Mouse (Mus musculus): ENCODE data around the gene Rgs14.

DNA sequence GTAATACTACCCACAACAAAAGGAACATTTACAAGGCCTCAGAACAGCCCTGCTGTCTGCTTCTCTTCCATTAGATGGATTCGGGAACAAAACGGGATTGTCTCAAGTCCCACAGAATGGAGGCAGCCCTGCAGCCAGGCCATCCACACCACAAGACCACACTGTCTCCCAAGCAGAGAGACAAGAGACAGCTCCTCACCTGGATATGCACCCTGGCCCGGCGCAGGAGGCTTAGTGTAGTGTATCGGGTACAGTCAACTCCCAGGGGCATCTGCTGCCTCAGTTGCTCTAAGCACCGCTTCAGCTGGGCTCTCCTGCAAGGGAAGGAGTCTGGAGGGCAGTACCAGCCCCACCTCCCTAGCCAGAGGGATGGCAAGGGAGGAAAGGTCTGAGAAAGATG, 41.4 kb upstream of the Rgs14 start:
- no peak for TF ChIP-seq MAFK (IDR thresholded peaks at IDR 0.05; ENCODE audit: insufficient read depth, low read depth, low read length)
- TF ChIP-seq CHD2 (IDR thresholded peaks at IDR 0.05; ENCODE audit: low read depth, low read length): no peak
